Mouse (Mus musculus) heart, embryonic 11.5 days (tissue): ENCODE measurements at regions not wholly inside any gene's neighbourhood (a gene's known extent, or its start where the extent isn't known, plus 50 kb on each side); places are given as distances from the start of the nearest gene placed in this dataset.

Experiments
- ATAC-seq: fragments of 200-750 bp; cut with Nextera tagmentation; replicated peaks from 2 replicates; pipeline ENCODE4 v1.8.0; 2017; ENCODE audit warnings: moderate library complexity; ENCODE audit not compliant: insufficient number of reproducible peaks, low FRiP score, low TSS enrichment
- H3K27ac ChIP-seq: fragments of 300-500 bp; sonication (generic); 2 replicates; pipeline ENCODE4 v1.5.1; 2014; ENCODE audit warnings: mild to moderate bottlenecking, low read depth, low read length
- H3K27me3 ChIP-seq: fragments of 300-500 bp; sonication (generic); 2 replicates; pipeline ENCODE4 v1.6.1; 2014; ENCODE audit warnings: mild to moderate bottlenecking, low read length, mixed read lengths; ENCODE audit not compliant: control insufficient read depth, insufficient read depth
- H3K36me3 ChIP-seq: fragments of 300-500 bp; sonication (generic); 2 replicates; pipeline ENCODE4 v1.6.1; 2014; ENCODE audit warnings: mild to moderate bottlenecking, low read length, moderate library complexity, mixed read lengths; ENCODE audit not compliant: control insufficient read depth, insufficient read depth
- H3K4me1 ChIP-seq: fragments of 300-500 bp; sonication (generic); 2 replicates; pipeline ENCODE4 v1.6.1; 2014; ENCODE audit warnings: low read length; ENCODE audit not compliant: control insufficient read depth, insufficient read depth
- H3K4me2 ChIP-seq: fragments of 300-500 bp; sonication (generic); 2 replicates; pipeline ENCODE4 v1.6.1; 2014; ENCODE audit warnings: mild to moderate bottlenecking, moderate library complexity
- H3K4me3 ChIP-seq: fragments of 300-500 bp; sonication (generic); 2 replicates; pipeline ENCODE4 v1.5.1; 2014; ENCODE audit warnings: low read depth, low read length
- H3K9ac ChIP-seq: fragments of 300-500 bp; sonication (generic); 2 replicates; pipeline ENCODE4 v1.6.1; 2014; ENCODE audit warnings: mild to moderate bottlenecking, low read depth, low read length, moderate library complexity
- H3K9me3 ChIP-seq: fragments of 300-500 bp; sonication (generic); replicated peaks from 2 replicates; pipeline ENCODE4 v1.6.1; 2016; ENCODE audit warnings: low read length; ENCODE audit not compliant: control insufficient read depth
- WGBS: fragments of 180-500 bp; shearing (Covaris S2); extraction: QIAGEN DNeasy Blood & Tissue Kit; methylation state at CpG from one replicate; pipeline ENCODE4 v1.1.7; 2014; ENCODE audit not compliant: insufficient replicate concordance; 5-methylcytosine and 5-hydroxymethylcytosine counted together

- no peaks in the 10 kb centered on the region for H3K36me3 ChIP-seq
- no peak overlapping the region for H3K27ac ChIP-seq
- WGBS, result 39% methylated on average over 12 of the region's 12 CpGs
- H3K4me3 ChIP-seq, result no peak overlapping the region
- no peaks in the 10 kb centered on the region for H3K4me1 ChIP-seq
- no peak overlapping the region for H3K9ac ChIP-seq
- no peak for ATAC-seq
- no peaks in the 10 kb centered on the region for H3K9me3 ChIP-seq
- H3K4me2 ChIP-seq, result peak overlapping the region; percentile 37
- H3K27me3 ChIP-seq, result no peaks in the 10 kb centered on the region
These were observed 412.8 kb upstream of the Hnrnpa3 start for GRCm38 (mm10) chr2:75246082-75246743.

GRCm38 (mm10) chr2:75248251-75248650 is 410.8 kb upstream of the Hnrnpa3 start:
- Histone ChIP-seq H3K4me2 (no peak overlapping the region), H3K4me1 (no peaks in the 10 kb centered on the region), H3K4me3 (no peak overlapping the region), H3K9ac (no peak overlapping the region), H3K9me3 (no peaks in the 10 kb centered on the region), H3K27me3 (no peaks in the 10 kb centered on the region), H3K36me3 (no peaks in the 10 kb centered on the region), H3K27ac (no peak overlapping the region)
- 50% methylated on average over 5 of the region's 5 CpGs for WGBS
- ATAC-seq, result no peak

- Histone ChIP-seq H3K9ac (no peak overlapping the region), H3K4me1 (no peaks in the 10 kb centered on the region), H3K9me3 (no peaks in the 10 kb centered on the region), H3K27me3 (no peaks in the 10 kb centered on the region), H3K4me2 (no peak overlapping the region), H3K4me3 (no peak overlapping the region), H3K27ac (no peak overlapping the region), H3K36me3 (no peaks in the 10 kb centered on the region)
- ATAC-seq, result no peak
- WGBS, result 81% methylated on average over 1 of the region's 1 CpGs
These were observed 408.6 kb upstream of the Hnrnpa3 start for GRCm38 (mm10) chr2:75250507-75250906.

GRCm38 (mm10) chr2:75252829-75253228 is 406.2 kb upstream of the Hnrnpa3 start:
- Histone ChIP-seq H3K4me3 (no peak overlapping the region), H3K9ac (no peak overlapping the region), H3K9me3 (no peaks in the 10 kb centered on the region), H3K36me3 (no peaks in the 10 kb centered on the region), H3K4me2 (no peak overlapping the region), H3K27me3 (no peaks in the 10 kb centered on the region), H3K27ac (no peak overlapping the region), H3K4me1 (no peaks in the 10 kb centered on the region)
- ATAC-seq, result no peak
- WGBS, result 79% methylated on average over 8 of the region's 8 CpGs

- ATAC-seq, result no peak
- Histone ChIP-seq H3K27me3 (no peaks in the 10 kb centered on the region), H3K4me3 (no peak overlapping the region), H3K4me2 (no peak overlapping the region), H3K36me3 (no peaks in the 10 kb centered on the region), H3K9me3 (no peaks in the 10 kb centered on the region), H3K4me1 (no peaks in the 10 kb centered on the region), H3K27ac (no peak overlapping the region), H3K9ac (no peak overlapping the region)
- WGBS, result 71% methylated on average over 7 of the region's 7 CpGs
These were observed 393.8 kb upstream of the Hnrnpa3 start for GRCm38 (mm10) chr2:75265218-75265617.

- no peak for ATAC-seq
- Histone ChIP-seq H3K4me2 (no peak overlapping the region), H3K9ac (no peak overlapping the region), H3K4me1 (no peaks in the 10 kb centered on the region), H3K27me3 (no peaks in the 10 kb centered on the region), H3K9me3 (no peaks in the 10 kb centered on the region), H3K27ac (no peak overlapping the region), H3K36me3 (no peaks in the 10 kb centered on the region), H3K4me3 (no peak overlapping the region)
- WGBS, result 84% methylated on average over 19 of the region's 19 CpGs
These were observed 393.0 kb upstream of the Hnrnpa3 start for GRCm38 (mm10) chr2:75265739-75266699.

- Histone ChIP-seq H3K27ac (no peak overlapping the region), H3K36me3 (no peaks in the 10 kb centered on the region), H3K27me3 (no peaks in the 10 kb centered on the region), H3K9ac (no peak overlapping the region), H3K9me3 (no peaks in the 10 kb centered on the region), H3K4me2 (no peak overlapping the region), H3K4me1 (no peaks in the 10 kb centered on the region), H3K4me3 (no peak overlapping the region)
- ATAC-seq, result no peak
- 73% methylated on average over 3 of the region's 3 CpGs for WGBS
These were observed 391.1 kb upstream of the Hnrnpa3 start for GRCm38 (mm10) chr2:75267949-75268348.

- 60% methylated on average over 8 of the region's 8 CpGs for WGBS
- Histone ChIP-seq H3K27me3 (no peaks in the 10 kb centered on the region), H3K27ac (no peak overlapping the region), H3K36me3 (no peaks in the 10 kb centered on the region), H3K4me1 (no peaks in the 10 kb centered on the region), H3K9ac (no peak overlapping the region), H3K4me3 (no peak overlapping the region), H3K9me3 (no peaks in the 10 kb centered on the region), H3K4me2 (no peak overlapping the region)
- ATAC-seq, result no peak
These were observed 389.6 kb upstream of the Hnrnpa3 start for GRCm38 (mm10) chr2:75269446-75269845.
